Mouse (Mus musculus) E14TG2a.4 (cell line): ENCODE measurements around the gene Zbtb43.

Experiments used
- H3K27me3 ChIP-seq: 2 replicates; pipeline ENCODE4 v1.6.1; 2014; ENCODE audit warnings: low read length, control low read depth; ENCODE audit not compliant: insufficient read depth
- H3K36me3 ChIP-seq: 2 replicates; pipeline ENCODE4 v1.6.1; 2014; ENCODE audit warnings: low read length, control low read depth; ENCODE audit not compliant: insufficient read depth
- H3K4me1 ChIP-seq: replicated peaks from 2 replicates; pipeline ENCODE4 v1.6.1; 2014; ENCODE audit warnings: low read depth, low read length, control low read depth
- H3K4me3 ChIP-seq: replicated peaks from 2 replicates; pipeline ENCODE4 v1.5.1; 2014; ENCODE audit warnings: mild to moderate bottlenecking, low read length
- H3K9me3 ChIP-seq: 2 replicates; pipeline ENCODE4 v1.6.1; 2014; ENCODE audit warnings: low read length, control low read depth
- CTCF ChIP-seq: conservative IDR thresholded peaks from 2 replicates; pipeline ENCODE4 v1.5.1; 2014; ENCODE audit warnings: low read length
- NANOG ChIP-seq: IDR thresholded peaks from 2 replicates; pipeline ENCODE4 v1.6.1; 2014; ENCODE audit warnings: borderline replicate concordance, low read length, mixed read lengths
- POU5F1 ChIP-seq: IDR thresholded peaks from 2 replicates; pipeline ENCODE4 v1.6.1; 2014; ENCODE audit warnings: low read length, borderline replicate concordance

The Zbtb43 gene

GRCm38 (mm10) chr2:33430081-33430770 lies 38.1 kb downstream of the Zbtb43 start:
- H3K4me3 ChIP-seq: peak overlapping the region; percentile 97
- TF ChIP-seq POU5F1: no peak
- TF ChIP-seq CTCF: no peak
- TF ChIP-seq NANOG: no peak
- H3K9me3 ChIP-seq: no peaks in the 10 kb centered on the region
- peaks cover 27% of the 10 kb centered on the region for H3K36me3 ChIP-seq
- H3K27me3 ChIP-seq: no peaks in the 10 kb centered on the region
- peaks cover 84% of the 10 kb centered on the region for H3K4me1 ChIP-seq

- peaks cover 33% of the 10 kb centered on the region for H3K36me3 ChIP-seq
- no peaks in the 10 kb centered on the region for H3K9me3 ChIP-seq
- H3K4me3 ChIP-seq: peak overlapping the region; percentile 97
- no peaks in the 10 kb centered on the region for H3K27me3 ChIP-seq
- TF ChIP-seq NANOG (no peak), POU5F1 (no peak), CTCF (no peak)
- H3K4me1 ChIP-seq: peaks cover 83% of the 10 kb centered on the region
Observed at GRCm38 (mm10) chr2:33429339-33429738, 39.0 kb downstream of the Zbtb43 start.

- Histone ChIP-seq H3K4me3 (peak overlapping the region; percentile 30), H3K36me3 (peaks cover 56% of the 10 kb centered on the region), H3K9me3 (no peaks in the 10 kb centered on the region), H3K4me1 (peaks cover 78% of the 10 kb centered on the region), H3K27me3 (no peaks in the 10 kb centered on the region)
- TF ChIP-seq NANOG: no peak
- TF ChIP-seq CTCF: no peak
- TF ChIP-seq POU5F1: no peak
Observed at GRCm38 (mm10) chr2:33426640-33427398, 41.5 kb downstream of the Zbtb43 start.

- H3K9me3 ChIP-seq: no peaks in the 10 kb centered on the region
- H3K4me3 ChIP-seq: no peak overlapping the region
- H3K4me1 ChIP-seq: peaks cover 46% of the 10 kb centered on the region
- peaks cover 58% of the 10 kb centered on the region for H3K36me3 ChIP-seq
- H3K27me3 ChIP-seq: no peaks in the 10 kb centered on the region
- TF ChIP-seq NANOG (no peak), POU5F1 (no peak)
Observed at GRCm38 (mm10) chr2:33417454-33417853, 50.9 kb downstream of the Zbtb43 start.

GRCm38 (mm10) chr2:33414019-33414418 lies 54.3 kb downstream of the Zbtb43 start:
- Histone ChIP-seq H3K4me3 (no peak overlapping the region), H3K4me1 (peaks cover 52% of the 10 kb centered on the region), H3K27me3 (no peaks in the 10 kb centered on the region), H3K9me3 (no peaks in the 10 kb centered on the region), H3K36me3 (peaks cover 62% of the 10 kb centered on the region)
- no peak for TF ChIP-seq NANOG
- no peak for TF ChIP-seq POU5F1
- no peak for TF ChIP-seq CTCF

GRCm38 (mm10) chr2:33412111-33412510 lies 56.2 kb downstream of the Zbtb43 start:
- Histone ChIP-seq H3K27me3 (no peaks in the 10 kb centered on the region), H3K36me3 (peaks cover 73% of the 10 kb centered on the region), H3K9me3 (no peaks in the 10 kb centered on the region), H3K4me1 (peaks cover 45% of the 10 kb centered on the region), H3K4me3 (no peak overlapping the region)
- no peak for TF ChIP-seq POU5F1
- TF ChIP-seq CTCF: no peak
- TF ChIP-seq NANOG: no peak

- Histone ChIP-seq H3K9me3 (no peaks in the 10 kb centered on the region), H3K4me3 (no peak overlapping the region), H3K4me1 (peaks cover 15% of the 10 kb centered on the region), H3K36me3 (peaks cover 26% of the 10 kb centered on the region), H3K27me3 (no peaks in the 10 kb centered on the region)
- TF ChIP-seq CTCF: no peak
- no peak for TF ChIP-seq NANOG
- no peak for TF ChIP-seq POU5F1
Observed at GRCm38 (mm10) chr2:33403511-33404003, 64.8 kb downstream of the Zbtb43 start.

- TF ChIP-seq CTCF: no peak; the same call in 1 of the 2 replicates
- no peak for TF ChIP-seq NANOG
- TF ChIP-seq POU5F1: no peak
- Histone ChIP-seq H3K4me3 (no peak overlapping the region), H3K27me3 (no peaks in the 10 kb centered on the region), H3K9me3 (no peaks in the 10 kb centered on the region), H3K4me1 (peaks cover 15% of the 10 kb centered on the region), H3K36me3 (peaks cover 17% of the 10 kb centered on the region)
Observed at GRCm38 (mm10) chr2:33402638-33403037, 65.7 kb downstream of the Zbtb43 start.

GRCm38 (mm10) chr2:33402236-33402635 lies 66.1 kb downstream of the Zbtb43 start:
- TF ChIP-seq CTCF (peak; percentile 50), POU5F1 (no peak)
- Histone ChIP-seq H3K4me3 (no peak overlapping the region), H3K36me3 (peaks cover 15% of the 10 kb centered on the region), H3K27me3 (no peaks in the 10 kb centered on the region), H3K4me1 (peaks cover 15% of the 10 kb centered on the region), H3K9me3 (no peaks in the 10 kb centered on the region)
